Mouse (Mus musculus): Measurements from ENCODE around the gene Pex11b. TPM values are rescaled to one million over a fixed set of nuclear protein-coding genes. Genes with fewer than 3 reads are reported as not detected.

Gene Pex11b
- polyA plus RNA-seq, 1 experiment from 2014 or later, result 44.6 TPM

DNA sequence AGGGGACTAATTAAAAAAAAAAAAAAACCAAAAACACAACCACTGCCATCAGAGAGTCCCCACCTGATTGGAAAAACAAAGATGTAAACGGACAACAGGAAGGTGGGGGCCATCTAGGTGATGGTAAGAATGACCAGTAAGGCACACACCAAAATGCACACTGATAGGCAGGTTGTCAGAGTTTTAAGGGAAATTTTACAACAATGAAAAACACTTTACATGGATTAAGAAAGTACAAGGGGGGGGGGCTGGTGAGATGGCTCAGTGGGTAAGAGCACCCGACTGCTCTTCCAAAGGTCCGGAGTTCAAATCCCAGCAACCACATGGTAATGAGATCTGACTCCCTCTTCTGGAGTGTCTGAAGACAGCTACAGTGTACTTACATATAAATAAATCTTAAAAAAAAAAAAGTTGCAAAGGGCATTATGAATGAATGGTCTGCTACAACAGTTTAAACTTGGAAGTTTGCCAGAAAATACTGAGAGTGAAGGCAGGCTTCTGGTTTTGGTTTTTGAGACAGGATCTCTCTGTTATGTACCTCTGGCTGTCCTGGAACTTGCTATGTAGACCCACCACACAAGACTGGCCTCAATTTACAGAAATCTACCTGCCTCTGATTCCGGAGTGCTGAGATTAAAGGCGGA is 33.4 kb downstream of the Pex11b start:
- H3K4me1 ChIP-seq, result peaks cover 18% of the 10 kb centered on the region
- no peaks in the 10 kb centered on the region for H3K36me3 ChIP-seq
- DNase-seq (ENCODE audit: low spot score), result no peak
- peaks cover 21% of the 10 kb centered on the region for H3K27me3 ChIP-seq (ENCODE audit: low read depth, poor library complexity, severe bottlenecking)
- H3K4me3 ChIP-seq, result no peak overlapping the region
- H3K27ac ChIP-seq, result no peak overlapping the region
- H3K9me3 ChIP-seq (replicated peaks), result no peaks in the 10 kb centered on the region
- 94% methylated on average over 5 of the region's 5 CpGs for WGBS

DNA sequence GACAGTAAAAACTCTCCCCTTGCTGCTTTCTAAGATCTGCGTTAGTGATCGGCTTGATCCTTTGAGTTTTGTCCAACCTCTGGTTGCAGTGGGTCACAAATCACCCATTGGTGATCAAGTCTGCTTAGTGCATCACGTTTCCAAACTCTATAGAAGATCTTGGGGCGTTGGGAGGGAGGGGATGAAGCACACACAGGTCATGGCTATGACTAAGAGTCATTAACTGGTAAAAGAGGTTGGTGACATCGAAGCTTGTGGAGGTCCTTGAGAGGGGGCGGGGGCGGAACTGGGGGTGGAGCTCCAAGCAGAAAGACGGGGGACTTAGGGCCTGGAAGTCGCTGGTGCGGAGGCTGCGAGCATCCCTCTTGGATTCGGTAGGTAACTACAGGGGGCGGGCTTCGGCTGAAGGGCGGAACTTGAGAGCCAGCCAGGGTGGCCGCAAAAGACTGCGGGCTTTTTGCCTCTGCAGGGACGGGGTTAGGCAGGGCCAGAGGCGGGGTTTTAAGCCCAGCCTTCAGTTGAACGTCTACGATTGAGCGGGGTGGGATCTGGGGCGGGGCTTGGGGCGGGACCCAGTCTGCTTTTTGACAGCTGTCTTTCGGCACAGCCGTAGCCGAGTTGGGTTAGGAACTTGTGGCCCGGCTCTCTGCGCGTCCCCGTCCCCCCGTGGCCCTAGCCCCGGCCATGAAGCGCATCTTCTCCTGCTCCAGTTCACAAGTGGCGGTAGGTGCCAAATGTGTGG is 34.7 kb downstream of the Pex11b start, which contains the start of gene Ankrd35:
Gene Ankrd35 (plus strand): TSS at position 405 of the 742 bp plus-strand sequence.
- 6% methylated on average over 35 of the region's 35 CpGs for whole genome bisulfite sequencing
- H3K4me3 ChIP-seq, result peak within 1 kb of the TSS; percentile 48
- H3K27me3 ChIP-seq (ENCODE audit: low read depth, poor library complexity, severe bottlenecking), result peaks cover 21% of the 10 kb centered on the region
- H3K9me3 ChIP-seq (replicated peaks), result no peaks in the 10 kb centered on the region
- H3K36me3 ChIP-seq, result no peaks in the 10 kb centered on the region
- DNase-seq (ENCODE audit: low spot score), result peak; percentile 84
- peak within 1 kb of the TSS; percentile 36; the same call in 1 of the 2 replicates for H3K27ac ChIP-seq
- H3K4me1 ChIP-seq, result peaks cover 22% of the 10 kb centered on the region

DNA sequence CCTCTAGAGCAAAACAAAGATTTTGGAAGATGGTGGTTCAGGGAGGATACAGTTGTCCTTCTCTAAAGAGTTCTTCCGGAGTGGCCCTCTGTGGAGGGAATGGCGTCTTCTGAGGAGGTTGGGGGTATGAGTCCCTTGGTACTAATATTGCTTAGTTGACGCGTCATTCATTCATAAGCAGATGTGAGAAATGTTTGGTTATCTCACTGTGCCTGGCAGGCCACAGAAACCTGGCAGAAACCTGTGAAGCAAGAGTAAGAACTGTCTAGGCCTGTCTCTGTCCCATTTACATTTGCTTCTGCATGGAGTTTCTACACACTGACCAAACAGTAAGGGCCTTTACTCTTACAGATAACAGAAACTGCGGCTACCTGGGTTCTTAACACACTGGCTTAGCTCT is 36.3 kb downstream of the Pex11b start:
- Histone ChIP-seq H3K4me1 (peaks cover 29% of the 10 kb centered on the region), H3K27ac (no peak overlapping the region), H3K36me3 (no peaks in the 10 kb centered on the region), H3K9me3 (replicated peaks) (no peaks in the 10 kb centered on the region), H3K27me3 (ENCODE audit: low read depth, poor library complexity, severe bottlenecking) (peaks cover 21% of the 10 kb centered on the region), H3K4me3 (no peak overlapping the region)
- DNase-seq (ENCODE audit: low spot score), result no peak
- 95% methylated on average over 5 of the region's 5 CpGs for WGBS

DNA sequence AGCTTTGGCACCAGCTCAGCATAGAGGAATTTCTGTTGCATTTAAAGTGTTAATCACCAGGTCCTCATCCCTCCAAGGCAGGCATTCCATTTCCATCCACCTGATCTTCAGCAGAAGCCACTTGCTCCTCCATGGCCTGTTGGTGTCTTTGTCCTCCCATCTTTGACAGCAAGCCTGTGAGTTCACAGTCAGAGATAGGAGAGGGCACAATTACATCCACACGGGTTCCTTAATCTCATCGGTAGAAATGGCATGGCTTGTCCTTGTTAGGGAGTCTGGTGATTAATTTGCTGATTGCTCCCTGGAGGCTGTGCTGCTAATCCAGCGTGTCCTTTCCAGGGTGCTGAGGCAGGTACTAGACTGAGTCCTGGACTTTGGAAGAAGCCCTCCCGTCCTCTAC is 38.3 kb downstream of the Pex11b start:
- WGBS, result 74% methylated on average over 4 of the region's 4 CpGs
- Histone ChIP-seq H3K27ac (no peak overlapping the region), H3K27me3 (ENCODE audit: low read depth, poor library complexity, severe bottlenecking) (peaks cover 31% of the 10 kb centered on the region), H3K36me3 (no peaks in the 10 kb centered on the region), H3K4me1 (peaks cover 29% of the 10 kb centered on the region), H3K9me3 (replicated peaks) (no peaks in the 10 kb centered on the region), H3K4me3 (no peak overlapping the region)
- DNase-seq (ENCODE audit: low spot score), result no peak

- Histone ChIP-seq H3K27me3 (ENCODE audit: low read depth, poor library complexity, severe bottlenecking) (peaks cover 40% of the 10 kb centered on the region), H3K4me3 (no peak overlapping the region), H3K36me3 (no peaks in the 10 kb centered on the region), H3K27ac (no peak overlapping the region), H3K9me3 (replicated peaks) (no peaks in the 10 kb centered on the region), H3K4me1 (peaks cover 29% of the 10 kb centered on the region)
- whole genome bisulfite sequencing, result 36% methylated on average over 8 of the region's 8 CpGs
- peak; percentile 65 for DNase-seq (ENCODE audit: low spot score)
These were observed 39.3 kb downstream of the Pex11b start for GRCm38 (mm10) chr3:96674442-96674841.

GRCm38 (mm10) chr3:96675171-96675570 is 40.0 kb downstream of the Pex11b start:
- no peaks in the 10 kb centered on the region for H3K9me3 ChIP-seq (replicated peaks)
- no peak overlapping the region for H3K4me3 ChIP-seq
- no peak overlapping the region for H3K27ac ChIP-seq
- peaks cover 23% of the 10 kb centered on the region for H3K4me1 ChIP-seq
- WGBS, result 83% methylated on average over 3 of the region's 3 CpGs
- no peaks in the 10 kb centered on the region for H3K36me3 ChIP-seq
- H3K27me3 ChIP-seq (ENCODE audit: low read depth, poor library complexity, severe bottlenecking), result peaks cover 47% of the 10 kb centered on the region
- DNase-seq (ENCODE audit: low spot score), result no peak

DNA sequence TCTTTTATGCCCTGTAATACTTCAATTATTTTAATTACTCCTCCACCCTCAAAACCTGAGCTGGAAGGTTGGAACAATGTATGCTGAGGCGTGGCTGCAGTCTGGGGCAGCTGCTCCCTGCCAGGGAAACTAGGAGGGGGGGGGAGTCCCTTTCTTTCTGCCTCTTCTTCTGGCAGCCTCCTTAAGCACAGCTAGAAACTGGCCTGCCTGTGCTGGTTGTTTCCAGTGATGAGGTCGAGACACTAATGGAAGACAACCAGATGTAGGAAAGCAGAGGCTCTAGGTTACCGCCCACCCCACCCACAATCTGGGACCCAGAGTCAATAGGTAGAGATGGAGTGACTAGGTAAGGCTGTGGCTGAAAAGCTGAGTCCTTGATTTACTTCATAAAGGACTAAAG is 40.5 kb downstream of the Pex11b start:
- DNase-seq (ENCODE audit: low spot score), result no peak
- Histone ChIP-seq H3K9me3 (replicated peaks) (no peaks in the 10 kb centered on the region), H3K27me3 (ENCODE audit: low read depth, poor library complexity, severe bottlenecking) (peaks cover 47% of the 10 kb centered on the region), H3K36me3 (no peaks in the 10 kb centered on the region), H3K27ac (no peak overlapping the region), H3K4me3 (no peak overlapping the region), H3K4me1 (peaks cover 23% of the 10 kb centered on the region)
- WGBS, result 62% methylated on average over 3 of the region's 3 CpGs

DNA sequence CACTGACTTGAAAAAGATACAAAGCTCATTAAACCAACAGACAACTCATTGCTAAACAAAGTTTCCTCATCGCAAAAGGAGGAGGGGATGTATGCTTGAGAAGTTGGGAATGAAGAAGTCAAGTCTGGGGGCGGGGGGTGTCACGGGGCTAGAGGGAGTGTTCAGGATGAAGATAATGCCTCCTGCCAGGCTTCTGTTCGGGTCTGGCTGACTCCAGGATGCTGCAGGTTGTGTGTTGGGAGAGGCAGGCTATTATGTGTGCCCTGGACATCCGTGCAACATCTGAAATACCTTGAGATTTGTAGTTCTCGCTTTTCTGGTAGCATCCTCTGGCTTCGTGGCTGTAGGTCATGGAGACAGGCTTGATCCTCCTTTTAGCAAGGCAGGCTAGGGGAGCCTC is 43.3 kb downstream of the Pex11b start:
- Histone ChIP-seq H3K9me3 (replicated peaks) (no peaks in the 10 kb centered on the region), H3K36me3 (no peaks in the 10 kb centered on the region), H3K4me1 (peaks cover 23% of the 10 kb centered on the region), H3K27me3 (ENCODE audit: low read depth, poor library complexity, severe bottlenecking) (peaks cover 59% of the 10 kb centered on the region), H3K27ac (no peak overlapping the region), H3K4me3 (no peak overlapping the region)
- DNase-seq (ENCODE audit: low spot score), result no peak
- 76% methylated on average over 7 of the region's 7 CpGs for WGBS

GRCm38 (mm10) chr3:96679159-96679674 is 44.0 kb downstream of the Pex11b start:
- Histone ChIP-seq H3K9me3 (replicated peaks) (no peaks in the 10 kb centered on the region), H3K27ac (no peak overlapping the region), H3K4me3 (no peak overlapping the region), H3K4me1 (peaks cover 19% of the 10 kb centered on the region), H3K27me3 (ENCODE audit: low read depth, poor library complexity, severe bottlenecking) (peaks cover 67% of the 10 kb centered on the region), H3K36me3 (no peaks in the 10 kb centered on the region)
- 28% methylated on average over 5 of the region's 5 CpGs for WGBS
- DNase-seq (ENCODE audit: low spot score), result no peak

GRCm38 (mm10) chr3:96680269-96680956 is 45.2 kb downstream of the Pex11b start:
- no peak overlapping the region for H3K4me3 ChIP-seq
- H3K4me1 ChIP-seq, result peaks cover 19% of the 10 kb centered on the region
- peaks cover 78% of the 10 kb centered on the region for H3K27me3 ChIP-seq (ENCODE audit: low read depth, poor library complexity, severe bottlenecking)
- H3K9me3 ChIP-seq (replicated peaks), result no peaks in the 10 kb centered on the region
- H3K36me3 ChIP-seq, result no peaks in the 10 kb centered on the region
- 17% methylated on average over 12 of the region's 12 CpGs for WGBS
- H3K27ac ChIP-seq, result no peak overlapping the region
- DNase-seq (ENCODE audit: low spot score), result no peak

DNA sequence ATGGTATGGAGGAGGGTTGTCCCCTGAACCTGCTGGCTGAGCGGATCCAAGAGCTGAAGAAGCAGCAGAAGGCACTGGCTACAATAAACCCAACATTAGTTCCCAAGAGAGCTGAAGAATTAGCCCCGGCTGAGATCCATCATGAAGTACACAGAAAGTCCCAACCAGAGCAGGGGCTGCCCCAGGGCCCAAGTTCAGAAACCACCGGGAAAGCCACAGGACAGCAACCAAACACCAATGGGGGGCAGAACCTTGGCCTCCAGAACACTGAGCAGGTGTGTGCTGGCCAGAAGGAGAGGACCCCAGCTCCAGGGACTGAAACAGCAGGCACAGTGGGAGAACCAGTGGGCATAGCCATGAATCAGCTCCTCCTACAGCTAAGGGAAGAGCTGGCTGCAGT is 48.3 kb downstream of the Pex11b start:
- 83% methylated on average over 3 of the region's 3 CpGs for WGBS
- Histone ChIP-seq H3K4me1 (peaks cover 13% of the 10 kb centered on the region), H3K4me3 (no peak overlapping the region), H3K27me3 (ENCODE audit: low read depth, poor library complexity, severe bottlenecking) (peaks cover 81% of the 10 kb centered on the region), H3K36me3 (no peaks in the 10 kb centered on the region), H3K9me3 (replicated peaks) (no peaks in the 10 kb centered on the region), H3K27ac (no peak overlapping the region)
- no peak for DNase-seq (ENCODE audit: low spot score)

DNA sequence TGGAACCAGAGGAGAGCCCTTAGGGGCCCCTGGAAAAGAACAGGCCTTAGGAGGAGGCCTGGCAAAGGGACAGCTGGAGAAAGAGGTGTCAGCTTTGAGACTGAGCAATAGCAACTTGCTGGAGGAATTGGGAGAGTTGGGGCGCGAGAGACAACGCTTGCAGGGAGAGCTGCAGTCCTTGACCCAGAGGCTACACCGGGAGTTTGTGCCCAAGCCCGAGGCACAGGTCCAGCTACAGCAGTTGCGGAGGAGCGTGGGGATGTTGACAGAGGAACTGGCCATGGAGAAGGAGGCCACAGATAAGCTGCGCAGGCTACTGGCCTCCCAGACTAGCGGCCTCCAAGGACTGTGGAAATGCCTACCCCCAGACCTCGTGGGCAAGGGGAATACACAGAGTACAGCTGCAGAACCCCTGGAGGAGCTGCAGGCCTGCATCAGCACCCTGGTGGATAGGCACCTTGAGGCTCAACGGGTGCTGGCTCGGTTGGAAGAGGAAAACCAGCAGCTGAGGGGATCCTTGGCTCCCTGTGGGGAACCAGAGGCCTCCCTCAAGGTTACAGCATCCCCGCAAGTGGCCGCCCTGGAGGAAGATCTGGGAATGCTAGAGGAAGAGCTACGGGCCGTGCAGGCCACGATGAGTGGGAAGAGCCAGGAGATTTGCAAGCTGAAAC is 49.1 kb downstream of the Pex11b start:
- WGBS, result 50% methylated on average over 17 of the region's 17 CpGs
- H3K27ac ChIP-seq, result peak overlapping the region; percentile 14; the same call in 1 of the 2 replicates

More for the DNA sequence above, 49.1 kb downstream of the Pex11b start:
- peaks cover 81% of the 10 kb centered on the region for H3K27me3 ChIP-seq (ENCODE audit: low read depth, poor library complexity, severe bottlenecking)
- H3K9me3 ChIP-seq (replicated peaks), result no peaks in the 10 kb centered on the region
- H3K4me1 ChIP-seq, result peaks cover 16% of the 10 kb centered on the region
- no peaks in the 10 kb centered on the region for H3K36me3 ChIP-seq
- DNase-seq (ENCODE audit: low spot score), result no peak
- H3K4me3 ChIP-seq, result peak overlapping the region; percentile 42
